Mouse (Mus musculus): ENCODE results near the gene Bmp6.

- no peak for TF ChIP-seq CTCF (IDR thresholded peaks at IDR 0.05; ENCODE audit: low read depth, low read length)
- TF ChIP-seq POLR2A (IDR thresholded peaks at IDR 0.05; ENCODE audit: borderline replicate concordance, low read depth, low read length): no peak
Observed at GRCm38 (mm10) chr13:38496715-38497114, 151.8 kb downstream of the Bmp6 start.

Measured in bone marrow macrophage, adult 2 months (primary cell).